Mouse (Mus musculus) erythroblast, embryonic 14.5 days (primary cell): ENCODE measurements around the gene Trpt1. TPM values are rescaled to one million over a fixed set of nuclear protein-coding genes. Genes with fewer than 3 reads are reported as not detected.

ENCODE experiments used
- H3K27me3 ChIP-seq: 2 replicates; pipeline ENCODE4 v1.6.1; 2012; ENCODE audit warnings: inconsistent platforms; ENCODE audit not compliant: control insufficient read depth
- H3K36me3 ChIP-seq: 2 replicates; pipeline ENCODE4 v1.6.1; 2012; ENCODE audit warnings: mild to moderate bottlenecking, inconsistent platforms; ENCODE audit not compliant: control insufficient read depth
- H3K4me1 ChIP-seq: 2 replicates; pipeline ENCODE4 v1.6.1; 2012; ENCODE audit warnings: inconsistent platforms; ENCODE audit not compliant: control insufficient read depth
- H3K4me3 ChIP-seq: replicated peaks from 2 replicates; pipeline ENCODE3; 2012; ENCODE audit warnings: moderate library complexity, mild to moderate bottlenecking, inconsistent platforms
- H3K9me3 ChIP-seq: 2 replicates; pipeline ENCODE4 v1.6.1; 2012; ENCODE audit warnings: low read length, inconsistent platforms, mixed read lengths; ENCODE audit not compliant: control insufficient read depth
- GATA1 ChIP-seq: IDR thresholded peaks from 2 replicates; pipeline ENCODE4 v1.6.1; 2012; ENCODE audit warnings: low read length, inconsistent platforms, mixed read lengths
- TAL1 ChIP-seq: IDR thresholded peaks from 3 replicates; pipeline ENCODE4 v1.6.1; 2012; ENCODE audit warnings: low read length, inconsistent platforms, mixed read lengths
- polyA plus RNA-seq: library from polyadenylated mRNA; stranded (reverse); fragments of >175 nt; gene quantifications from 2 replicates; pipeline ENCODE4 v1.2.3, GENCODE M21; 2012

Gene Trpt1
- polyA plus RNA-seq, 1 experiment = 0.10 TPM

GRCm38 (mm10) chr19:6979486-6980380 is 16.2 kb upstream of the Trpt1 start:
- Histone ChIP-seq H3K4me1 (peaks cover 64% of the 10 kb centered on the region), H3K27me3 (no peaks in the 10 kb centered on the region), H3K4me3 (peak overlapping the region; percentile 89), H3K36me3 (peaks cover 46% of the 10 kb centered on the region), H3K9me3 (no peaks in the 10 kb centered on the region)
- TF ChIP-seq GATA1 (no peak), TAL1 (no peak)

- no peaks in the 10 kb centered on the region for H3K9me3 ChIP-seq
- TF ChIP-seq TAL1 (no peak), GATA1 (no peak)
- no peaks in the 10 kb centered on the region for H3K27me3 ChIP-seq
- peak within 1 kb of the TSS; percentile 89 for H3K4me3 ChIP-seq
- H3K4me1 ChIP-seq = peaks cover 66% of the 10 kb centered on the region
- peaks cover 53% of the 10 kb centered on the region for H3K36me3 ChIP-seq
Observed at GRCm38 (mm10) chr19:6980381-6981093, 15.4 kb upstream of the Trpt1 start, which contains the start of gene Fkbp2. Gene Fkbp2 (minus strand): TSS chr19:6980501.

DNA sequence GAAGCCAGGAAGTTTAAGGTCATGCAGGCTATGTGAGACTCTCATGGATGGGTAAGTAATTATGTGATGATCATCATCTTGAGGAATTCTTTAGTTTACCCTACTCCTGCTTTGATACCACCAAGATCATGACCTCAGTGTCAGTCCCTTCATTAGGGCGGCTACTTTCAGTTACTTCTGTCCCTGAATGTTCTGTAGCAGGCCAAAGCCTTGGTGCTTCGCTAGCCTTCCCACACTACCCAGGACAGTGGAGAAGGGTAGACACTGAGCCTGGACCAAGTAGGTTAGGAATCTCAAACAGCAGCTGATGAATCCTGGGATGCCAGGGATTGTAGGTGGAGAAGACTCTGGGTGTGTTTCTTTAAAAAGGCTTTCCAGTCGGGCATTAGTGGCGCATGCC is 14.5 kb upstream of the Trpt1 start:
- Histone ChIP-seq H3K27me3 (no peaks in the 10 kb centered on the region), H3K36me3 (peaks cover 55% of the 10 kb centered on the region), H3K4me3 (peak overlapping the region; percentile 89), H3K9me3 (no peaks in the 10 kb centered on the region), H3K4me1 (peaks cover 65% of the 10 kb centered on the region)
- no peak for TF ChIP-seq TAL1
- TF ChIP-seq GATA1 = no peak

DNA sequence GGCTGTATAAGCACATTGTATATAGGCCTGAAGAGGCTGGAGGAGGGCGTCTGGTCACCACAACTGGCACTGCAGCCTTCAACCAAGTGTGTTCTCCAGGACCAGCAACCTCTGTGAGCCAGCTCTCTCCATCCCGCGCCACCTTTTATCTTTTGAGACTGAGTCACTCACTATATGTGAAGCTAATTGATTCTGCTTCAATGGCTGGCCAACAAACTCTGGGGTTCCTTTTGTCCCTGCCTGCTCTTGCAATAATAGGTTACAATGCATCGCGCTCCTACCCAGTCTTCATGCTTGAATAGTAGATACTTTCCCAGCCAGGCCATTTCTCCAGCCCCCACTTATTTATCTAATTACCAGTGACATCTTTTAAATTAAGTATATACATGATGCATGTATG is 12.3 kb upstream of the Trpt1 start:
- H3K36me3 ChIP-seq = peaks cover 35% of the 10 kb centered on the region
- TF ChIP-seq GATA1 = no peak
- TF ChIP-seq TAL1 = no peak
- peaks cover 64% of the 10 kb centered on the region for H3K4me1 ChIP-seq

GRCm38 (mm10) chr19:6985300-6985699 is 10.6 kb upstream of the Trpt1 start:
- Histone ChIP-seq H3K4me1 (peaks cover 55% of the 10 kb centered on the region), H3K27me3 (no peaks in the 10 kb centered on the region), H3K36me3 (peaks cover 38% of the 10 kb centered on the region), H3K4me3 (no peak overlapping the region), H3K9me3 (no peaks in the 10 kb centered on the region)
- TF ChIP-seq TAL1 (no peak), GATA1 (no peak)

More for the DNA sequence above, 12.3 kb upstream of the Trpt1 start:
- H3K4me3 ChIP-seq = no peak overlapping the region
- no peaks in the 10 kb centered on the region for H3K27me3 ChIP-seq
- no peaks in the 10 kb centered on the region for H3K9me3 ChIP-seq

GRCm38 (mm10) chr19:6985951-6986708 is 9.8 kb upstream of the Trpt1 start:
- no peaks in the 10 kb centered on the region for H3K9me3 ChIP-seq
- no peaks in the 10 kb centered on the region for H3K27me3 ChIP-seq
- TF ChIP-seq TAL1 (no peak), GATA1 (no peak)
- H3K4me1 ChIP-seq = peaks cover 52% of the 10 kb centered on the region
- H3K4me3 ChIP-seq = peak overlapping the region; percentile 66
- peaks cover 38% of the 10 kb centered on the region for H3K36me3 ChIP-seq

DNA sequence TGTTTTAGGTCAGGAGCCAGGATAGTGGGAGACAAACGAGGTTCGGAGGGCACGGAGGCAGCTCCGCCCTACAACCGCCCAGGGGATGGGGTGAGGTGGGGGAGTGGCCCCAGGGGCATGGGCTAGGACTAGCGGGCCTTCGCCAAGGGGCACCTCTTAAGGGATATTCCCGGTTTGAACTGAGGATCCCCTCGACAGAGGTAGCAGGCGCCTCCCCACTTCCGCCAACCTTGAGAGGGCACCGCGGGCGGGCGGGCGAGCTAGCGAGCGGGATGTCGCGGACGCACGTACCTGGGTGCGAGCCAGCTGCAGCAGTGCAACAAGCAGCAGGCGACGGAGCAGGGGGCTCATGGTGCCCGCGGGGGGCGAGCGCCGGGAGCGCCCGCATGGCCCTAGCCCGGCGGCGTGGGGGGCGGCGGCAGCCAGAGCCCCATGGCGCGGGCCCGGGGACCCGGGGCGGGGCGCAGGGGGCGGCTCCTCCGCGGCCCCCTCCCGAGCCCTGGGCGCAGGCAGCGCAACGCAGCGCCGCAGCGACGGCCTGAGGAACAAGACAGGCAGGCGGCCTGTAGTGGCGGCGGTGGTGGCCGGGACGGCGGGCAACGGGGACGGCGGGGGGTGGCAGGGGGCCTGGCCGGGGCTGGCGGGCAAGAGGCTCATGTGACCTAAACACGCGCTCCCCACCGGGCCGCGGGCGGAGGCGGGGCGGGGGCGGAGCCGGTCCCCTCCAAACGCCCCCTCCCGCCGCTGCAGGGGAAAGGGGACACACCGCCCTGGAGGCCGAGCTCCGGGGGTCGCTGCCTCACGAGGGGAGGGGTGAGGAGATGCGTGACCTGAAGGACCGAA is 8.6 kb upstream of the Trpt1 start, which contains the start of gene Vegfb:
Gene Vegfb, minus strand, starts transcription at position 591 of the 843 bp plus-strand sequence.
- H3K9me3 ChIP-seq = no peaks in the 10 kb centered on the region
- peaks cover 35% of the 10 kb centered on the region for H3K36me3 ChIP-seq
- peak within 1 kb of the TSS; percentile 66 for H3K4me3 ChIP-seq
- peaks cover 52% of the 10 kb centered on the region for H3K4me1 ChIP-seq
- no peaks in the 10 kb centered on the region for H3K27me3 ChIP-seq
- TF ChIP-seq GATA1 = no peak
- no peak for TF ChIP-seq TAL1

GRCm38 (mm10) chr19:6987904-6988285 is 8.0 kb upstream of the Trpt1 start:
- peak overlapping the region; percentile 66 for H3K4me3 ChIP-seq
- no peaks in the 10 kb centered on the region for H3K27me3 ChIP-seq
- no peaks in the 10 kb centered on the region for H3K9me3 ChIP-seq
- TF ChIP-seq TAL1 = no peak
- H3K36me3 ChIP-seq = peaks cover 31% of the 10 kb centered on the region
- peaks cover 53% of the 10 kb centered on the region for H3K4me1 ChIP-seq
